Mouse (Mus musculus) right cerebral cortex, adult 2 months (tissue): ENCODE data around the gene Naglu.

Source experiments
- DNase-seq, 2 experiments: peaks; one replicate each; pipeline ENCODE4 v3.0.0; 2021 to 2022; ENCODE audit warnings: low spot score in 2 of 2

The Naglu gene

DNA sequence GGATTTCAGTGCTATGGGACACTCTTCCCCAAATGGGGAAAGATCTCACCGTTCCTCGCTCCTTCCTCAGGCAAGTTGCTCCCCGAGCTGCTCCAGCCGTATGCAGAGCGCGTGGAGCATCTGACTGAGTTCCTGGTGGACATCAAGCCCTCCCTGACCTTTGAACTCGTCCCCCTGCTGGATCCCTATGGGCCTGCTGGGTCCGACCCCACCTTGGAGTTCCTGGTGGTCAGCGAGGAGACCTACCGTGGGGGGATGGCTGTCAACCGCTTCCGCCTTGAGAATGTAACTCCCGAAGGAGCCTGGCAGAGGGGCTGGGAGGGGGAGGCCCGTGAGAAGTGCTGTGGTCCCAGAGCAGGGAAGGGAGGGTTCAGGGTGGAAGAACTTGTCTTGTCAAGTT, 14.4 kb downstream of the Naglu start:
- no peak for DNase-seq

- no peak for DNase-seq
Observed at GRCm38 (mm10) chr11:101084811-101085210, 15.0 kb downstream of the Naglu start.

GRCm38 (mm10) chr11:101085617-101086322, 16.0 kb downstream of the Naglu start:
- DNase-seq = no peak

DNA sequence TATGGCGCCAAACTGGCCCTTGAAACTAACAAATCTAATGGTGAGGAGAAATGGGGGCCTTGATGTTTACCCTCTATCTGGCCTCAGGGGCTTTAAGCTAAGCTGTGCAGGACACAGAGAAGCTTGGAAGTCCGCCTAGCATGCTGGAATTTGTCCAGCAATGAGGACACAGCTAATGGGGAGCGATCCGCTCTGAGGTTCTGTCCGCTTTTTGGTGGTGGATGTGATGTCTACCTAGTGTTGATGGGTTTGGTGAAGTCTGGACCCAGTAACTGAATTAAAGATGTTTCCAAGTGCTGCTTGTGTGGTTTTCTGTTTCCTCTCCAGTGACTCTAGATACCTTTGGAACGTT, 16.5 kb downstream of the Naglu start:
- no peak for DNase-seq

- DNase-seq = peak; percentile 94 to 95
Observed at GRCm38 (mm10) chr11:101086756-101087681, 17.2 kb downstream of the Naglu start, which contains the start of gene Mlx. Gene Mlx, plus strand, starts transcription at chr11:101087277.

DNA sequence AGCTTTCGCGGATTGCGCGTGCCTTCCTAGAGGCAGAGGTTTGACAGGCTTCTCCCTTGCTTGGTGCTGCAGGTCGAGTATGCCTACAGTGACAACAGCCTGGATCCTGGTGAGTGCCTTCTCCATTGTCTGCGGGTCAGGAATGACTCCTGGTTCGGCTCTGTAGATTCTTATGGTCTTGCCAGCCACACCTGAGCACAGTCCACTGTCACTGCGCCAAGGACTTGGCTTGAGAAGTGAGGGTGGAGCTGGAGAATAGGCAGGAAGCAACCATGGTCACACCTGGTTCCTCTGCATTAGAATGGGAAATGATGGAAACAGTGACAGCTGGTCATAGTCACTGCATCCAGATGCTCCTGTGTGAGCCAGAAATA, 17.9 kb downstream of the Naglu start:
- DNase-seq = no peak

GRCm38 (mm10) chr11:101089931-101090330, 20.1 kb downstream of the Naglu start:
- DNase-seq = no peak

GRCm38 (mm10) chr11:101094930-101095313, 25.1 kb downstream of the Naglu start:
- no peak for DNase-seq

- peak; percentile 96 to 98 for DNase-seq
Observed at GRCm38 (mm10) chr11:101095314-101096024, 25.7 kb downstream of the Naglu start, which contains the start of gene Psmc3ip. Gene Psmc3ip, minus strand, starts transcription at chr11:101095436.

GRCm38 (mm10) chr11:101098231-101098630, 28.4 kb downstream of the Naglu start:
- no peak for DNase-seq

DNA sequence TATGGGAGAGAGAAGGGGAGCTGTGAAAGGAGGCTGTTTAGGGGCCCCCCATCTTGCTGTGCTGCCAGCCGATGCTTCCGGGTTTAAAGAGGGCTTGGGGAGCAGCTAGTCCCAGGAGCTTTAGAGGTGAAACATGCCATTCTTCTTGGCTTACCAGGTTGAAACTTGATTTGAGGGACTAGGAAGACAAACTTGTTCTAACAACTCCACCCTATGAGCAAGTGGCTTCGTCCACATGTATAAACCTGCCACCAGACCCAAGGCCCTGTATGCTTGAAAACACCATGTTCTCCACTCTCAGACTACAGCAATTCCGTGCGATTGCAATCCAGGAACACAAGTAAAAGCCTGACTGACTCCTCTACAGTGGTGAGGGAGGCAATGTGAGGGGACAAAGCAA, 33.2 kb downstream of the Naglu start:
- DNase-seq = no peak

GRCm38 (mm10) chr11:101109351-101109750, 39.5 kb downstream of the Naglu start:
- no peak for DNase-seq

- no peak for DNase-seq
Observed at GRCm38 (mm10) chr11:101110708-101111107, 40.9 kb downstream of the Naglu start.

GRCm38 (mm10) chr11:101111178-101111577, 41.4 kb downstream of the Naglu start:
- DNase-seq = no peak

GRCm38 (mm10) chr11:101112186-101112585, 42.4 kb downstream of the Naglu start:
- DNase-seq = no peak

- DNase-seq = no peak
Observed at GRCm38 (mm10) chr11:101115564-101115963, 45.8 kb downstream of the Naglu start.

GRCm38 (mm10) chr11:101118105-101118504, 48.3 kb downstream of the Naglu start:
- DNase-seq = no peak

DNA sequence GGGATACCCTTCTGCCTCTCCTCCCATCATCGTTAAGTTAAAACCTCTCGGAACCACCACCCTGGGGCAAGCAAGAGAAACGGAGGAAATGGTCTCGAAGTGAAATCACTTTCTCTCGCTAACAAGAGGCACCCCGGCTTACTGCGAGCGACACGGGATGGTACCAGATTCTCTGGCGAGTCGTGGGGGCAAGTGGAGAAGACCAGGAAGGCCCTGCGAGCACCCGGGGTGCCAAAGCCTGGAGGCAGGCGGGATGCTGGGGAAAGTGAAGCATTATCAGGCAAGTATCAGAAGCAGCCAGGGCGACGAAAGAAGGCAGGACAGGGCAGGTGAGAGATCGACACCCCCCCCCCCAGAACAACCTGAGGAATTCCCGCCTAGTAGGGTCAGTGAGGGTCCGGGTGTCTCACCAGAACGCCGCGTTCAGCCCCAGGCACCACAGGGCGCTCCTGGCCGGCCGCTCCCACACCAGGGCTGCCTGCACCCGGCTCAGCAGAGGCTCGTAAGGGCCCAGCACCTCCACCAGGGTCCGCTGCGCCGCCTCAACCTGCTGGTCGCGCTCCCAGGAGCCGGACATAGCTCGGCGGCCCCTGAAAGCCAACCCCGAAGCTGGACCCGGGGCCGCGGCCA, 49.4 kb downstream of the Naglu start:
- no peak for DNase-seq

DNA sequence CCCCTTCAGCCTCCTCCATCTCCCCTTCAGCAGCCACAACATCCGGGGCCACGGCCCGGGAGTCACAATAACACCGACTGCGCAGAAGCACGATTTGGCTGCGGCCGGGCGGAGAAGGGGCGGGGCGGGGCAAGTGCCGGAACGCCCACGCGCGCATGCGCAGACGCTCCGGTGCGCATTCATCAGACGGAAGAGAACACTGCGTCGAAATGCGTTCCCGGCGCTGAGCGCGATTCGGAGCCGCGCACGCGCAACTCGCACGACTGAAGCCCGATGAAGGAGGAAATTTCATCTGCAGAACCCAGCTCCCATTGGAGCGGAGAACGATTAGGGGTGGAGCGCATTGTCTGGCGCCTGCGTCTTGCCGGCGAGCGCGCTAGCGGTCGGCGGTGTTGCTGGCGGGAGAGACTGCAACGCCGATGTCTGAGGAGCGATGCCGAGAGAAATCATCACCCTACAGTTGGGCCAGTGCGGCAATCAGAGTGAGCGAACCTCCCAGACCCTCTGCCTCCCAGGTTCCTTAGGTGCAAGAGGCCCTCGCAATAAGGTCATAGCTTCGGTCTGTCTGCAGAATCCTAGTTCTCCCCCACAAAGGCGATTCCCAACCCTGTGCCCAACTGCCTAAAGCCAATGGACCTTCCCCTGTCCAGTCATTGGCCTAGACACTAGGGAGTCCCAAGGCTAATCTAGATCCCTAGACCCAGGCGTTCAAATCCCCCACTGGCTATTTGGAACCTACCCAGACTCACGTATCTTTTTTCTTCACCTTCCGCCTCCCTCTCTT, 50.1 kb downstream of the Naglu start, which contains the start of the genes Retreg3 and Tubg1:
Gene Retreg3 (minus strand): TSS at position 133 of the 784 bp plus-strand sequence.
Gene Tubg1 (plus strand): TSS at position 178 of the 784 bp plus-strand sequence.
- DNase-seq = peak; percentile 98

- DNase-seq = no peak
Observed at GRCm38 (mm10) chr11:101120545-101121188, 50.9 kb downstream of the Naglu start.
